Mouse (Mus musculus) testis, adult 2 months (tissue): ENCODE data around the gene Rspry1. TPM values are rescaled to one million over a fixed set of nuclear protein-coding genes. Genes with fewer than 3 reads are reported as not detected.

Source experiments
- H3K27ac ChIP-seq: fragments of 200-500 bp; 2 replicates; pipeline ENCODE4 v1.5.1; 2012; ENCODE audit warnings: low read depth, low read length; ENCODE audit not compliant: control insufficient read depth, insufficient read depth
- H3K27me3 ChIP-seq: fragments of 200-500 bp; 2 replicates; pipeline ENCODE4 v1.6.1; 2012; ENCODE audit warnings: mild to moderate bottlenecking, low read length, moderate library complexity; ENCODE audit not compliant: control insufficient read depth, insufficient read depth
- H3K36me3 ChIP-seq: fragments of 200-500 bp; 2 replicates; pipeline ENCODE4 v1.6.1; 2012; ENCODE audit warnings: mild to moderate bottlenecking, low read length; ENCODE audit not compliant: control insufficient read depth, insufficient read depth
- H3K4me1 ChIP-seq: fragments of 200-500 bp; 2 replicates; pipeline ENCODE4 v1.6.1; 2012; ENCODE audit warnings: low read length; ENCODE audit not compliant: control insufficient read depth, insufficient read depth
- H3K4me3 ChIP-seq: fragments of 200-500 bp; 2 replicates; pipeline ENCODE4 v1.5.1; 2012; ENCODE audit warnings: low read depth, mild to moderate bottlenecking, low read length, moderate library complexity, mixed read lengths; ENCODE audit not compliant: control insufficient read depth
- CTCF ChIP-seq: fragments of 200-500 bp; IDR thresholded peaks from 2 replicates; pipeline ENCODE4 v1.5.1; 2012; ENCODE audit warnings: low read depth, mild to moderate bottlenecking, inconsistent platforms, low read length, moderate library complexity; ENCODE audit not compliant: control insufficient read depth, insufficient read depth, insufficient replicate concordance
- POLR2A ChIP-seq: fragments of 200-500 bp; IDR thresholded peaks from 2 replicates; pipeline ENCODE4 v1.6.1; 2012; ENCODE audit warnings: low read depth, mild to moderate bottlenecking, inconsistent platforms, low read length, moderate library complexity; ENCODE audit not compliant: control insufficient read depth
- polyA plus RNA-seq: library from polyadenylated mRNA; depleted of rRNA; stranded (reverse); fragments of >200 nt; gene quantifications from 2 replicates; pipeline ENCODE4 v1.2.3, GENCODE M21; 2012

The Rspry1 gene
- polyA plus RNA-seq, 1 experiment = 24.1 TPM

DNA sequence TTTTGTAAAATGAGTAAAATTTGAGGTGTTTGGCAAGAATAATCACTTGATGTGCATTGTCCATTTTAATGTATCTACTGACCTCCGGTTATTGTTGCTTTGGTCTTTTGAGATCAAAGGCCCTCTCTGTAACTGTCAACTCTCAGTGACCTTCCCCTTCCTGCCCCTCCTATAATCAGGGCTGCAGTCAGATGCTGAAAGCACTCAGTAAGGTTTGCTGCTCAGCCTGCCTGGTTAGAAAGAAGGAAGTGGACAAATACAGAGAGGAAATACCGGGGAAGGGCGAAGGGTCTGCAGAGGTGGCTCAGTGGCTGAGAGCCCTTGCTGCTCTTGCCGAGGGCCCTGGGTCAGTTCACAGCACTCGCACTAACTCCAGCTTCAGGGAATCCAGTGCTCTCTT is 72.6 kb downstream of the Rspry1 start:
- no peak overlapping the region for H3K4me3 ChIP-seq
- H3K4me1 ChIP-seq = no peaks in the 10 kb centered on the region
- H3K36me3 ChIP-seq = no peaks in the 10 kb centered on the region; the same call in none of the 2 replicates
- no peaks in the 10 kb centered on the region for H3K27me3 ChIP-seq
- H3K27ac ChIP-seq = no peak overlapping the region
- no peak for TF ChIP-seq CTCF
- no peak for TF ChIP-seq POLR2A

DNA sequence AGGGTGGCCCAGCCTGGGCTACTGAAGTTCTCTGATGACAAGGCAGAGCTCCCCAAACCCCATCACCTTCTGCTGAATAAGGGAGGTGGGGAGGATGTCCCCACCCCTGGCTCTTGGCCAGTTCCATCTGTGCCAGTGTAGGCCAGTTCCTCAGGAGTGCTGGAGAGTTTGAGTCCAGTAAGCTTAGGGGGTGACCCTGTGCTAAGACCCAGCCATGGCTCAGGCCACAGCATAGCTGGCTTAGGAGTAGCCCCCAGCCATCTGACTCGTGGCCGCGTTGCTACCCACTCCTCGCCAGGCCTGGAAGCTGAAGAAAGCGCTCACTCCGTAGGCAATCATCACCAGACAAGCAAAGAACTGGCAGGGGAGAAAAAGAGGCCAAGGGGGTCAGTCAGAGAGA is 74.2 kb downstream of the Rspry1 start:
- Histone ChIP-seq H3K4me3 (no peak overlapping the region), H3K27ac (no peak overlapping the region), H3K4me1 (no peaks in the 10 kb centered on the region), H3K27me3 (no peaks in the 10 kb centered on the region), H3K36me3 (no peaks in the 10 kb centered on the region; the same call in 1 of the 2 replicates)
- no peak for TF ChIP-seq CTCF
- no peak for TF ChIP-seq POLR2A

DNA sequence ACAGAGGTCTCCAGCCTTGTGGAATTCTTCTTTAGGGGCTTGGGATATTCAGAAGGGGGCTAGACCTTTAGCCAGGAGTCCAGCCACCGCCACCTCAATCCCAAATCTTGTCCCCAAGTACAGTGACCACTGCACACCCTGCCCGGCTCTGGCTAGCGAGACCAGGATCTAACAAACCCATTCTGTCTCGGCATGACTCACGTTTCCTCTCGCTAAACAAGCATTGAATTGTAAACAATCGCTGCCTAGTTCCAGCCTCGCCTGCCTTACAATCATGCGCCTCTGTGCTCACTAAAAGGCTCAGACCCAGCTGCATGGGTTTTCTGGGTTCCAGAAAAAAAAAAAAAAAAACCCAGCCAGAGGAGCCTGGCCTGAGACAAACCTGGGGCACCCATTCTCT is 76.8 kb downstream of the Rspry1 start:
- TF ChIP-seq POLR2A (no peak), CTCF (no peak)
- peaks cover 5% of the 10 kb centered on the region for H3K4me1 ChIP-seq
- no peak overlapping the region for H3K4me3 ChIP-seq
- no peaks in the 10 kb centered on the region for H3K27me3 ChIP-seq
- no peaks in the 10 kb centered on the region for H3K36me3 ChIP-seq
- no peak overlapping the region for H3K27ac ChIP-seq

DNA sequence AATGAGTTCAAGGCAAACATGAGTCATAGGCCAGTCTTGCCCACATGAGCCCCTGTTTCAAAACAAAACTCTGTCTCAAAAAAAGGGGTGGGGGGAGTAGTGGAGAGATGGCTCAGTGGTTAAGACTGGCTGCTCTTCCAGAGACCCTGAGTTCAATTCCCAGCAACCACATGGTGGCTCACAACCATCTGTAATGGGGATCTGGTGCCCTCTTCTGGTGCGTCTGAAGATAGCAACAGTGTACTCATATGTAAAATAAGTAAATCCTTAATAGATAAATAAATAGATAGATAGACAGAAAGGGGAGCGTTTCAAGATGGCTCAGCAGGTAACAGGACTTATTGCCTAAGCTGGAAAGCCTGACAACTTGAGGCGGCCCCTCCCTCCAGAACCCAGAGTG is 78.7 kb downstream of the Rspry1 start:
- Histone ChIP-seq H3K27ac (no peak overlapping the region), H3K36me3 (no peaks in the 10 kb centered on the region), H3K4me3 (no peak overlapping the region), H3K4me1 (peaks cover 5% of the 10 kb centered on the region), H3K27me3 (no peaks in the 10 kb centered on the region)
- no peak for TF ChIP-seq CTCF
- TF ChIP-seq POLR2A = no peak

DNA sequence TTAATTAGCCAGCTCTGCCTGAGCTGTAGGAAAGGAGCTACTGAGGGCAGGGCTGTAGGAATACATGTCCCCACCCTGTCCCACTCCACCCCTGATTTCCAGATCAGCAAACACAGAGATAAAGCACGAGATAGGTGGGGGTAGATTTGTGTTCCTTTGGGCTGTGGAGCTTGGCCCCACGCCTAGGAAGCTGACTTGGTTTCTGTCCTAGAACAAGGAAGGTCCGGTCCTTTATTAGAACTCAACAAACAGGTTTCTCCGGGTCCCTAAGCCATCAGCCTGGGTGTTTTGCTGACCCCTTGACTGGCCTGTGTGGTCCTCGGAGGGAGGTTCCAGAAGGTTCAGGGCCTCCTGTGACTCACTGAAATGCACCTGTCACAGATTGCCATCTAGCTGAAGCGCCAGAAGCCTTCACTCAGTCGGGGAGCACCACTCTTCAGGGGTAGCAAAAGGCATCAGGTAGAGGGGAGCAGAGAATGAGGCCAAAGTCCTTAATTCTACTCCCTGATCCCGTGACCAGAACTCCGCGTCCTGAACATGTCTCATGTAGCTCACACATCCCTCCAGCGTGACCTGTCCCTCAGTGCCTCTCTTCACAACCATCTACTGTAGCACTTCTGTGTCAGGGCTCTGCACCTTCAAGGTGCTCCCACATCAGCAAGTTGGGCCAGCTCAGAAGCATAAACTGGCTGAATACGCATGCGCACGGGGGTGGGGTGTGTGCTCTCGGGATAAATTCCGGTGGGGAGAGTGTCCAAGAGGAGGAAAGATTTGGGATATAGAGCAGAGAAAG is 81.2 kb downstream of the Rspry1 start:
- no peak overlapping the region for H3K27ac ChIP-seq
- TF ChIP-seq POLR2A = no peak
- TF ChIP-seq CTCF = no peak

DNA sequence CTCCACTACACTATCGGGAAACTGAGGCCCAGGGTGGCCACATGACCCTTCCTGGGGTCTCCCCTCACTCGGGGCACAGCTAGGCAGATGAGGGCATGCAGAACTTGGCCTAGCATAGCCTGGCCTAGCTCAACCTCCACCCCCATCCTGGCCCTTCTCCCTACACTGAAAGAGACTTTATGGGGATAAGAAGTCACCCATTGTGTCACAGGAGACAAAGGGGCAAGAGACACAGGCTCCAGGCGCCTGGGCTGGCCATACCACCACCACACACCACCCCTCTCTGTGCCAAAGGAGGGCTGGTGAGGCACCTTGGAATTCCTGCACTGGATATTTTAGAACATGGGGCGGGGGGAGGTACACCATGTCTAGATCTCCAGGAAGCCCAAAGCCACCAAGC is 82.5 kb downstream of the Rspry1 start:
- H3K27ac ChIP-seq = no peak overlapping the region
- no peak for TF ChIP-seq POLR2A
- no peak for TF ChIP-seq CTCF
- H3K4me3 ChIP-seq = no peak overlapping the region
- no peaks in the 10 kb centered on the region for H3K36me3 ChIP-seq
- H3K27me3 ChIP-seq = no peaks in the 10 kb centered on the region
- H3K4me1 ChIP-seq = peaks cover 5% of the 10 kb centered on the region

More for the DNA sequence above, 81.2 kb downstream of the Rspry1 start:
- no peak overlapping the region for H3K4me3 ChIP-seq
- no peaks in the 10 kb centered on the region for H3K36me3 ChIP-seq
- H3K4me1 ChIP-seq = peaks cover 5% of the 10 kb centered on the region
- no peaks in the 10 kb centered on the region for H3K27me3 ChIP-seq

DNA sequence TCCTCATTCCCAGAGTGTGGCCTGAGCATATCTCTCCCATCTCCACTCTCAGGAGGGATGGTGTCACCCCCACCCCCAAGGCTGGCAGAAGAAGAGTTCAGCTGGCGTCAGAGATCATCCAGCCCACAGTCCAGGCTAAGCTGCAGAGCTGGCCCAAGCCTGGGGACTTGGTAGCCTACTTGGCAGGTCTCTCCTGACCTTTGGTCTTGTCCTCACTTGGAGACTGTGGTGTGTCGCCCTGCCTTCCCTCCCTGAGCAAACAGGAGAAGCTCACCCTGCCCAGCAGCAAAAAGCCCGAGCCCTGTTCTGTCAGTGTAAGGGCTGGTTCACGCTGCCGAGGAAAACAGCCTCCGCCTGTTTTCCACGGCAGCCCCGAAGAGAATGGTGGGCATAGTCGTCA is 84.2 kb downstream of the Rspry1 start:
- Histone ChIP-seq H3K4me3 (no peak overlapping the region), H3K27ac (no peak overlapping the region), H3K4me1 (peaks cover 5% of the 10 kb centered on the region), H3K27me3 (no peaks in the 10 kb centered on the region), H3K36me3 (no peaks in the 10 kb centered on the region)
- TF ChIP-seq POLR2A (no peak), CTCF (no peak)

DNA sequence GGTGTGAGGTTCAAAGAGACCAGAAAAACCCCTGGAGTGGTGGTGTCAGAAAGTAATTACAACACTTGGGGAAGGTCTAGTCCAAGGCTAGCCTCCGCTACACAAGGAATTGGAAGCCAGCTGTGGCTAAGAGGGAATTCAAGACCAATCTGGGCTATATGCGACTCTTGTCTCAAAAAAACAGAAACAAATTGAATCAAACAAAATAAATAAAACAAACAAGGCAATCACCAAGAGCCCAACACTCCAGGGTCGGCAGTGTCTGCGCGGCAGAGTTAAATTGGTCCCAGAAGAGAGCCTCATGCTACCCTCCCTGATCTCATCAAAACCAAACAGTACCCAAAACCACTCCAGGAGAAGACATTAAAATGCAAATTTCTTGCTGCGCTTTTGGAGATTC is 93.0 kb downstream of the Rspry1 start:
- Histone ChIP-seq H3K4me3 (no peak overlapping the region), H3K4me1 (peaks cover 6% of the 10 kb centered on the region), H3K27me3 (no peaks in the 10 kb centered on the region), H3K27ac (no peak overlapping the region), H3K36me3 (no peaks in the 10 kb centered on the region)
- TF ChIP-seq POLR2A = no peak
- TF ChIP-seq CTCF = no peak
